Mouse (Mus musculus): ENCODE measurements around the gene Gcdh. TPM values are rescaled to one million over a fixed set of nuclear protein-coding genes. Genes with fewer than 3 reads are reported as not detected.
A peak's percentile ranks its signal among the peaks of the same experiment; 100 is the strongest.

The Gcdh gene
- polyA plus RNA-seq, 1 experiment from 2014 or later, result 18.5 TPM

DNA sequence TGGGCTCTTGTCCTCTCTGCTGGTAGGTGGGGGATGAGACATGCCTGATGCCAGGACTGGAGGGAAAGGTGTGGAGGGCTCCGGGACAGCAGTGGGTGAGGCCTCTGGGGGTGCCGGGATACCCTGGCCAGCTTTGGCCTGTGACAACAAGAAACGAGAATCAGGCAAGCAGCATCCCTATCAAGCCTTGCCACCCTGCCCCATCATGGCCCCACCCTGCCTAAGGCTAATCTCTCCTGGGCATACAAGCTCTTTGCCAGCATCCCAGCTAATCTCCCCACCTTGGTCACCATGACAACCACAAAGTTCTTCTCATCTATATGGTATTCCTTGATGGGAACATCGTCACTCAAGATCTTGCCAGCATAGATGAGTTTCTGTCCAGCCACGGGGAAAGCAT lies 55.2 kb downstream of the Gcdh start:
- Histone ChIP-seq H3K9ac (ENCODE audit: low read length) (no peak overlapping the region), H3K4me3 (ENCODE audit: low read depth, low read length) (no peak overlapping the region), H3K27ac (replicated peaks) (no peak overlapping the region), H3K4me1 (replicated peaks; ENCODE audit: control insufficient read depth, insufficient read depth) (no peaks in the 10 kb centered on the region), H3K27me3 (ENCODE audit: control insufficient read depth, insufficient read depth, low read length) (no peaks in the 10 kb centered on the region), H3K9me3 (ENCODE audit: control insufficient read depth, low read length) (no peaks in the 10 kb centered on the region), H3K4me2 (replicated peaks; ENCODE audit: low read depth) (no peak overlapping the region), H3K36me3 (ENCODE audit: control insufficient read depth, insufficient read depth, low read length) (peaks cover 37% of the 10 kb centered on the region)
- WGBS, result 83% methylated on average over 5 of the region's 5 CpGs
- no peak for ATAC-seq (ENCODE audit: low FRiP score, low TSS enrichment)
- TF ChIP-seq EP300 (optimal IDR thresholded peaks at IDR 0.05) (no peak), CTCF (IDR thresholded peaks at IDR 0.05; ENCODE audit: low read depth) (no peak)
- no peak for DNase-seq (ENCODE audit: low spot score)

DNA sequence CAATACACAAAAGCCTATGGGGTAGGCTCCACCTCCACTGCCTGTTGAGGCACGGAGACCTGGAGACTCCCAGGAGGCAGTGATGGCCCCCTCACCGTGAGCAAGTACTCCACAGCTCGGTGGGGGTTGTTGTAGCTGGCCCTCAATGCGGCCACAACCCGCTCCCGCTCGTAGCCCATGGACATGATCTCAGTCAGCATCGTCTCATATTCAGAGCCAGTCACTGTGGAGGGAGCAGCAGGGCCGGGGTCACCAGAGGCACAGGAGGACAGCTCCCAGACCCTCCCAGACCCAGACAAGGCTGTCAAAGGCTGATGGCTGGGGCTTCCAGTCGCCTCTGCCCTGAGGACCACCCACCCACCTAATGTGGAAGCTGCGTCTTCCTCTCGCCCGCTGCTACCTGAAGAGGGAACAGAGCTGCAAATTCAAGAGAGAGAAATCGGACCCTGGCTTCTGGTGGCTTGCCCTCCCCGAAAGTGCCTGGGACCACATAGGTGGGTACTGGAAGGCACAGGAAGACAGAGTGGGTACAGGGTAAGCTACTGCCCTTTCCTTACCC lies 55.7 kb downstream of the Gcdh start:
- no peak for TF ChIP-seq EP300 (optimal IDR thresholded peaks at IDR 0.05)
- no peak for TF ChIP-seq CTCF (IDR thresholded peaks at IDR 0.05; ENCODE audit: low read depth)
- no peak overlapping the region for H3K4me2 ChIP-seq (replicated peaks; ENCODE audit: low read depth)
- no peaks in the 10 kb centered on the region for H3K27me3 ChIP-seq (ENCODE audit: control insufficient read depth, insufficient read depth, low read length)
- no peak overlapping the region for H3K9ac ChIP-seq (ENCODE audit: low read length)
- peaks cover 32% of the 10 kb centered on the region for H3K36me3 ChIP-seq (ENCODE audit: control insufficient read depth, insufficient read depth, low read length)
- WGBS, result 82% methylated on average over 15 of the region's 15 CpGs
- no peaks in the 10 kb centered on the region for H3K9me3 ChIP-seq (ENCODE audit: control insufficient read depth, low read length)
- DNase-seq (ENCODE audit: low spot score), result peak; percentile 13
- no peak overlapping the region for H3K4me3 ChIP-seq (ENCODE audit: low read depth, low read length)
- no peak for ATAC-seq (ENCODE audit: low FRiP score, low TSS enrichment)
- H3K27ac ChIP-seq (replicated peaks), result no peak overlapping the region
- H3K4me1 ChIP-seq (replicated peaks; ENCODE audit: control insufficient read depth, insufficient read depth), result no peaks in the 10 kb centered on the region

DNA sequence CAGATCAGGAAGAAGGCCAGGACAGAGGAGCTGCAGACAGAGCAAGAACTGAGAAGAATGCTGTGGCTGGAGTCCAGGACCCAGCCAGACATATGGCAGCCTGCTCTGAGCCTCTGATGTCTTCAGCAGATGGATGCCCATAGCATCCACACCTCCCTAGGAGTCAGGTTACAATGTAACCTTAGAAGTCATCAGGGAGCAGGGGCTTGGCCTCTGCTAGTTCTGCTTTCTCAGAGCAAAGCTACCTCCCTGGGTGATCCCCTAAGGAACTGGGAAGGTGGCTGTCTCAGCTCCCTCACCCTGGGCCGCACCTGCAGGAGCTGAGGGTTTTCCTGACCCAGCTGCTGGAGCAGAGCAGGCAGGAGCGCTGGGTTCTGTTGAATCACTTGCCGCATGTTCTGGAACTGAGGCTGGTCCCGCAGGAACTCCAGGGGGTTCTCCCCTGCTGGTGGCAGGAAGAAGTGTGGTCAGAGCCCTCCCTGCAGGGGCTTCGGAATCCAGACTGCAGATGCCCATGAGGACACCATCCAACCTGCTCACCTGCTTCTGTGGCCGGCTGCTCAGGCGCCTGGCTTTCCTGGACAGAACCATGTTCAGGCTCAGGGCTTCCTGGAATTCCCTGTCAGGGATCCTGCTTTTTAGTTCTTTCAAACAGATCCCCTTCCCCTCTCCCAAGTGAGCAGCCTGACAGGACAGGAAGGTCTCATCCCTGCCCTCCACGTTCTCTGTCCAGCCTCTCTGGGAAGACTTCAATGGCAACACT lies 56.4 kb downstream of the Gcdh start:
- DNase-seq (ENCODE audit: low spot score) (peak; percentile 13), ATAC-seq (ENCODE audit: low FRiP score, low TSS enrichment) (no peak)
- H3K9me3 ChIP-seq (ENCODE audit: control insufficient read depth, low read length), result no peaks in the 10 kb centered on the region
- no peak for TF ChIP-seq CTCF (IDR thresholded peaks at IDR 0.05; ENCODE audit: low read depth)
- no peak for TF ChIP-seq EP300 (optimal IDR thresholded peaks at IDR 0.05)
- H3K4me3 ChIP-seq (ENCODE audit: low read depth, low read length), result no peak overlapping the region
- WGBS, result 52% methylated on average over 8 of the region's 8 CpGs
- no peaks in the 10 kb centered on the region for H3K4me1 ChIP-seq (replicated peaks; ENCODE audit: control insufficient read depth, insufficient read depth)
- H3K9ac ChIP-seq (ENCODE audit: low read length), result no peak overlapping the region
- H3K27me3 ChIP-seq (ENCODE audit: control insufficient read depth, insufficient read depth, low read length), result no peaks in the 10 kb centered on the region
- peaks cover 26% of the 10 kb centered on the region for H3K36me3 ChIP-seq (ENCODE audit: control insufficient read depth, insufficient read depth, low read length)
- H3K27ac ChIP-seq (replicated peaks), result no peak overlapping the region
- H3K4me2 ChIP-seq (replicated peaks; ENCODE audit: low read depth), result no peak overlapping the region

Small RNA genes within 50 kb of the gene (microRNA-seq; reads per million reads assigned to microRNA genes)
- gene Gm24197 (not detected), gene Mir7069 (2.3 reads per million)

Other genes with a start within 250 kb of the Gcdh start
- gene Ier2, start 231.1 kb downstream of the Gcdh start, polyA plus RNA-seq (2015; fragmentation: Nextera tagmentation; extraction: Ambion mirVana), result 82.8 and 86.6 TPM in 2 replicates
- gene Trmt1, start 207.6 kb downstream of the Gcdh start, polyA plus RNA-seq (2015; fragmentation: Nextera tagmentation; extraction: Ambion mirVana), result 45.1 and 49.9 TPM in 2 replicates
- gene Nacc1, start 206.1 kb downstream of the Gcdh start, polyA plus RNA-seq (2015; fragmentation: Nextera tagmentation; extraction: Ambion mirVana), result 6.8 and 8.3 TPM in 2 replicates
- 4.0 and 4.3 TPM in 2 replicates for gene Lyl1, start 192.5 kb downstream of the Gcdh start, polyA plus RNA-seq (2015; fragmentation: Nextera tagmentation; extraction: Ambion mirVana)
- gene G430095P16Rik, start 170.9 kb downstream of the Gcdh start, polyA plus RNA-seq (2015; fragmentation: Nextera tagmentation; extraction: Ambion mirVana), result 1.7 and 2.0 TPM in 2 replicates
- gene Nfix, start 93.6 kb downstream of the Gcdh start, polyA plus RNA-seq (2015; fragmentation: Nextera tagmentation; extraction: Ambion mirVana), result 36.5 and 36.6 TPM in 2 replicates
- 3.3 TPM in 2 replicates for gene Dand5, start 71.1 kb downstream of the Gcdh start, polyA plus RNA-seq (2015; fragmentation: Nextera tagmentation; extraction: Ambion mirVana)
- 38.5 and 39.3 TPM in 2 replicates for gene Gadd45gip1, start 62.4 kb downstream of the Gcdh start, polyA plus RNA-seq (2015; fragmentation: Nextera tagmentation; extraction: Ambion mirVana)
- gene Rad23a, start 53.3 kb downstream of the Gcdh start, polyA plus RNA-seq (2015; fragmentation: Nextera tagmentation; extraction: Ambion mirVana), result 69.8 and 70.6 TPM in 2 replicates
- gene Calr, start 47.0 kb downstream of the Gcdh start, polyA plus RNA-seq (2015; fragmentation: Nextera tagmentation; extraction: Ambion mirVana), result 522 and 537 TPM in 2 replicates
- 43.3 and 44.3 TPM in 2 replicates for gene Farsa, start 36.9 kb downstream of the Gcdh start, polyA plus RNA-seq (2015; fragmentation: Nextera tagmentation; extraction: Ambion mirVana)
- gene Syce2, start 21.8 kb downstream of the Gcdh start, polyA plus RNA-seq (2015; fragmentation: Nextera tagmentation; extraction: Ambion mirVana), result 25.0 and 27.3 TPM in 2 replicates
- 0.51 and 0.82 TPM in 2 replicates for gene Klf1, start 8.0 kb upstream of the Gcdh start, polyA plus RNA-seq (2015; fragmentation: Nextera tagmentation; extraction: Ambion mirVana)
- gene Dnase2a, start 14.6 kb upstream of the Gcdh start, polyA plus RNA-seq (2015; fragmentation: Nextera tagmentation; extraction: Ambion mirVana), result 15.9 and 17.4 TPM in 2 replicates
- 0.87 and 1.1 TPM in 2 replicates for gene Mast1, start 43.4 kb upstream of the Gcdh start, polyA plus RNA-seq (2015; fragmentation: Nextera tagmentation; extraction: Ambion mirVana)
- gene Rtbdn, start 53.1 kb upstream of the Gcdh start, polyA plus RNA-seq (2015; fragmentation: Nextera tagmentation; extraction: Ambion mirVana), result 0.05 and 0.13 TPM in 2 replicates
- gene Gm49661, start 75.5 kb upstream of the Gcdh start, polyA plus RNA-seq (2015; fragmentation: Nextera tagmentation; extraction: Ambion mirVana), result not detected in 2 replicates
- 370 and 376 TPM in 2 replicates for gene Prdx2, start 75.7 kb upstream of the Gcdh start, polyA plus RNA-seq (2015; fragmentation: Nextera tagmentation; extraction: Ambion mirVana)
- 79.4 and 80.1 TPM in 2 replicates for gene Rnaseh2a, start 75.8 kb upstream of the Gcdh start, polyA plus RNA-seq (2015; fragmentation: Nextera tagmentation; extraction: Ambion mirVana)
- 88.5 and 95.9 TPM in 2 replicates for gene Junb, start 84.8 kb upstream of the Gcdh start, polyA plus RNA-seq (2015; fragmentation: Nextera tagmentation; extraction: Ambion mirVana)
- 28.8 and 30.9 TPM in 2 replicates for gene Hook2, start 96.7 kb upstream of the Gcdh start, polyA plus RNA-seq (2015; fragmentation: Nextera tagmentation; extraction: Ambion mirVana)
- 0.06 and 0.16 TPM in 2 replicates for gene Best2, start 120.6 kb upstream of the Gcdh start, polyA plus RNA-seq (2015; fragmentation: Nextera tagmentation; extraction: Ambion mirVana)
- gene Asna1, start 131.4 kb upstream of the Gcdh start, polyA plus RNA-seq (2015; fragmentation: Nextera tagmentation; extraction: Ambion mirVana), result 68.0 and 71.8 TPM in 2 replicates
- 94.4 and 95.1 TPM in 2 replicates for gene Trir, start 132.9 kb upstream of the Gcdh start, polyA plus RNA-seq (2015; fragmentation: Nextera tagmentation; extraction: Ambion mirVana)
- gene Tnpo2, start 143.0 kb upstream of the Gcdh start, polyA plus RNA-seq (2015; fragmentation: Nextera tagmentation; extraction: Ambion mirVana), result 12.5 and 15.4 TPM in 2 replicates
- 25.7 and 28.4 TPM in 2 replicates for gene Fbxw9, start 166.1 kb upstream of the Gcdh start, polyA plus RNA-seq (2015; fragmentation: Nextera tagmentation; extraction: Ambion mirVana)
- gene Gm5741, start 174.1 kb upstream of the Gcdh start, polyA plus RNA-seq (2015; fragmentation: Nextera tagmentation; extraction: Ambion mirVana), result not detected in 2 replicates
- gene Dhps, start 177.8 kb upstream of the Gcdh start, polyA plus RNA-seq (2015; fragmentation: Nextera tagmentation; extraction: Ambion mirVana), result 40.2 and 42.2 TPM in 2 replicates
- gene Wdr83os, start 186.8 kb upstream of the Gcdh start, polyA plus RNA-seq (2015; fragmentation: Nextera tagmentation; extraction: Ambion mirVana), result 114 and 117 TPM in 2 replicates
- 22.3 and 23.6 TPM in 2 replicates for gene Wdr83, start 187.4 kb upstream of the Gcdh start, polyA plus RNA-seq (2015; fragmentation: Nextera tagmentation; extraction: Ambion mirVana)
- gene Man2b1, start 189.3 kb upstream of the Gcdh start, polyA plus RNA-seq (2015; fragmentation: Nextera tagmentation; extraction: Ambion mirVana), result 29.1 and 32.6 TPM in 2 replicates
- 1.2 and 1.5 TPM in 2 replicates for gene Zfp791, start 229.2 kb upstream of the Gcdh start, polyA plus RNA-seq (2015; fragmentation: Nextera tagmentation; extraction: Ambion mirVana)